Mouse (Mus musculus): ENCODE measurements around the gene Ccdc155.
"Not testable (repeated sequence)": the region's sequence is repeated elsewhere in the genome, so short reads cannot be mapped to it uniquely, and the experiment has no call there.

The Ccdc155 gene

DNA sequence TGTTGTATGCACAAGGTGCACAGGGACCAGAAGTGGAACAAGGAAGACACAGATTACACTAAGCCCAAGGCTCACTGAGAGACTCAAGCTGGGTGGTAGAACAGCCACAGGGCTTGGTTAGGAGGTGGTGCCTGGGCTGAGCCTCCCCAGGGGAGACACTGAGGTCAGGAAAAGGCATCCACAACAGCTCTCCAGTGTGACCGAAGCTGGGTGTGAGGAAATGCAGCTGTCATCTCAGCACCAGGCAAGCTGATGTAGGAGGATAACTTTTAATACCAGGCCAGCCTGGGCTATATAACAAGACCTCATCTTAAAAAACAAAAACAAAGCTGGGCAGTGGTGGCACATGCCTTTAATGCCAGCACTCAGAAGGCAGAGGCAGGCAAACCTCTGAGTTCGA, 13.5 kb downstream of the Ccdc155 start:
- DNase-seq (ENCODE audit: low read depth, low spot score): no peak

DNA sequence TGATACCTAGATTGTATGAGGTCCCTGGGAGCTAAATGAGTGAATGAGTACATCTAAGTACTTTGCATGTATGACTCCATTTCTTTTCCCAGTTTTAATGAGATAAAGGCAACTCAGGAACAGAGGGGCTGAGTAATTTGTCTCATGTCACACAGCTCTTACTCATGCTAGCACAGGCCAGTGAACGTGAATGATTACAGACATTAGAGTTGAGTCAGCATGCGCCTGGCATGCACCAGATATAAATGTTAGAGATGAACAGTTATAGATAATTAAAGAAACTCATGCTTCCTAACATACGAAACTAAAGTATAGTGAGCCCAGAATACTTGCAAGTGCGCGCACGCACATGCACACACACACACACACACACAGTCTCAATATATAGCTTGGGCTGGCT, 14.5 kb downstream of the Ccdc155 start:
- DNase-seq (ENCODE audit: low read depth, low spot score): no peak

DNA sequence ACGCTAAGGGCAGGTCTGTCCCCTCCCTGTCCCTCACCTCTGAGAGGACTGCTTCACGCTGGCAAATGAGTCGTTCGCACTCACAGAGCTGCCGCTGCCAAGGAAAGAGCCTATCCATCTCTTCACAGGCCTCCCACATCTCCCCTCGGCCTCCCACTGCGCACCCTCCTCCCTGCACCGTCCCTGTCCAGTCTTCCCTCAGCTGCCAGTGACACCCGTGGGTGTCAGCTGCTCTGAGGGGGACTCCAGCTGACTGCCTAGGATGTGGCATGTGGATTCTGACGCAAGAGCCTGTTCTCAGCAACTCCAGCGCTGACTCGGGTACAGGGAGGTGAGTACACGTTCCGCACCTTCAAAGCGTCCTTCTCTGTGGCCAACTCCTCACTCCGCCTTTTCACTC, 15.1 kb downstream of the Ccdc155 start:
- no peak for DNase-seq (ENCODE audit: low read depth, low spot score)

DNA sequence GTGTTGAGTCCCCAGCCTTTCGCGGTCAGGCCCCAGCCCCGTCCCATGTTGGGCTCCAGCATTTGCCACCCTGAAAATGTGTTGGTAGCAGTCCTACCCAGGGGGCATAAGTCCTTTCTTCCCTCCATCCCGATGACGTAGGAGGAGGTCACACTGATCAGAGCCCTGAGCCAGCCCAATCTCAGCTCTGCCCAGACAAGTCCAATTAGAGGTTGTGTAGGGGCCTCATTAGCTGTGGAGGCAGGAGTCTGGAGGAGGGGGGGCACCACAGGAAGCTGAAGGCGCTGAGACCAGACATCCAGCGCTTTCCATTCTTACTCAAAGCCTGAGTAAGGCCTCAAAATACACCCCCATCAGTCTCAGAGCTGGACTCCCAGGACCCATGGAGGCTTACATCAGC, 18.8 kb downstream of the Ccdc155 start:
- DNase-seq (ENCODE audit: low read depth, low spot score): no peak

DNA sequence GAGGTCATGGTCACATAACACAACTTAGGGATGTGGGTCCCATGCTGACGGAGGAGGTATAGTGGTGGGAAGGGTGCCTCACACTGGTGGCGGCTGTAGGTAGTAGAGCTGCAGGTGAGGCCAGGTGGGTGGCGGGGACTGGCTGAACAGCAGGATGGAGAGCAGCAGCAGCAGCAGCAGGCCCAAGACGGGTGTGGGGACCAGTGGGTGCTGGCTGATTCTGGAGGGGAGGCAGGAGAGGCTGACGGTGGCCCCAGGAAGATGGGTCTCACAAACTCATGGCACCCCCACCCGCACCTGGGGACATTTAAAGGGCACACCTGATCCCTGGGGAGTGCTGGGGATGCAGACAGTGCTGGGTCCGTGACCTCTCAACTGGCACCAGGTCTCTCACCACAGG, 21.0 kb downstream of the Ccdc155 start:
- no peak for DNase-seq (ENCODE audit: low read depth, low spot score)

DNA sequence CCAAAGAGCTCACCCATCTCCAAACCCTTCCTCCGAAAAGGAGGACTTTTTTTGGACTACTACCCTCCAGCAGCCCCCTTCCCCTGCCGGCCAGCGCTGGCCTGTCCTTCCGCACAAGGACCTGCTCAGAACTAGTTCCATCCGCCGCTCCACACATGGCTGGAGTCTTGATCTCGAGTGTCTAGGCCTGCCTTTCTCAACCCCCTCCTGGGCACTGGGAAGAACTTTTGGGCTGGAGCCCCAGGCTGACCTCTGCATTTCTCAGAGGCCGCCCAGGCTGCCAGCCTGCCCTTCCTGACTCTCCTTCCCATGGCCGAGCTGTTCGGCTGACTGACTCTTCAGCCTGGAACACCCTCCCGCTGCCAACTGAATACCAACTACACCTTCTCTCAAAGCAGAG, 22.1 kb downstream of the Ccdc155 start:
- DNase-seq (ENCODE audit: low read depth, low spot score): no peak

DNA sequence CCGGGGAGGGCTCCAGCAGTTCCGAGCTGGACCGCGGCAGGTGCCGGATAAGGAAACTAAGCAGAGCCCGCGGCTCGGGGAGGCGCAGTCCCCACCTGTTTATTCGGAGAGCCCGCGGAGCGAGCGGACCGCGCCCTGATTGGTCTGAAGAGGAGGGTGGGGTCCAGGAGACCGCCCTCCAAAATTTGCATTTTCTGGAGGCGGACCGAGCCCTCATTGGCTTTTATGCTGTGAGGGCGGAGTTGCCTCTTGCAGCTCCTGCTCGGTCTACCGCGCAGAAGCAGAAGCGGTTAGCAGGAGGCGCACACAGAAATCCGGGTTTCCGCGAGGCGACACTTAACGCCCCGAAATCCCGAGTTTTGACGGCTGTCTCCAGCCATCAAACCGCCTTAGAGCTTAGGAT, 22.5 kb downstream of the Ccdc155 start:
- DNase-seq (ENCODE audit: low read depth, low spot score): peak; percentile 50

DNA sequence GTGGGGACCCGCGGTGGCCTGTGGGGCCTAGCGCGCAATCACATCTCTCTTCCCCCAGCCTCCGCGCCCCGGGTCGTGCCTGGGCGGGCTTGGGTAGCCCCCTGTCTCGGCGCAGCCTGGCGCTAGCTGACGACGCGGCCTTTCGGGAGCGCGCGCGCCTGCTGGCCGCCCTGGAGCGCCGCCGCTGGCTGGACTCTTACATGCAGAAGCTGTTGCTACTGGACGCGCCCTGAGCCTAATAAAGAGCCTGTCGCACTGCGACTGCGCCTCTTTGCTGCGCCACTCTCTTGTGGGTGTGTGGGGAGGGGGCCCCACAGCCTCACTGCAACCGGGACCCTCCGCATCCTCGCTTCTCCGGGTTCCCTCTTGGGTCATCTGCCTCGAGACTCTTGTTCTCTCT, 23.2 kb downstream of the Ccdc155 start:
- no peak for DNase-seq (ENCODE audit: low read depth, low spot score)

DNA sequence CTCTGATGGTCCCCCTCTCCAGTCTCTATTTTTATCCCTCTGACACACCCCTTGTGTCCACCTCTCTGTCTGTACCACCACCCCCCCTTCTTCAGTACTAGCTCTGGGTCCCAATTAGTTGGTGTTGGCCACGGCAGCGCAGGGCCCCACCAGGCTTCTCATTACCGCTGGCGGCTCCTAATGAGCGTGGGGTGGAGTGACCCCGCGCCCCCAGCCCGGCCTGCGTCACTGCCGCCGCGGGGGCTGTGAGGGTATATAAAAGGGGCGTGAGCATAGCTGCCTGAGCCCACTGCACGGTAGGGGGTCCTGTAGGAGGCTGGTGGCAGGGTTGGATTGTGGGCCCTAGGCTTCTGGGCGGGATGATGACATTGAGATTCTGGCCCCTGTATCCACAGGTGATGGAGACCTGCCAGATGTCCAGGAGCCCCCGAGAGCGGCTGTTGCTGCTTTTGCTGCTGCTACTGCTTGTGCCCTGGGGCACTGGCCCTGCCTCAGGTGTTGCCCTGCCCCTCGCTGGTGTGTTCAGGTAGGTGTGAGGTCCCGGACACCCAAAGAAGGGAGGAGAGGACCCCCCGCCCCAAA, 23.7 kb downstream of the Ccdc155 start, which contains the start of gene Pth2:
Gene Pth2 (plus strand): TSS at position 100 of the 582 bp plus-strand sequence.
- no peak for DNase-seq (ENCODE audit: low read depth, low spot score)

DNA sequence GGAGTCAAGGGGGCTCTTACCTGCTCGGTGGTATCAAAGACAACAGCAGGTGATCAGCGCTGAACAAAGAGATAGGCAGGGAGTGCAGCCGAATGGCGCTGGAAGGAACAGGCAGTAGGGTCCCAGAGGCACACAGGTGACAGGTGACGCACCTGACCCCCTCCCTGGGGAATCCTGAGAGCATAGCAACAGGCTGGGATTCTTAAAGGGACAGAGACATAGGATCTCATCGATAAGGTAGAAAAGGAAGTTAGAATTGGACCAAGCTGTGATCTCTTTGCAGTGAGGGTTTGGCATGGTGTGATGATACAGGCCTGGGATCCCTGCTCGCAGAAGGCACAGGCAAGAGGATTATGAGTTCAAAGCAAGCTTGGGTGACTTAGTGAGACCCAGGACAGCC, 25.2 kb downstream of the Ccdc155 start, which contains the start of gene Gfy:
Gene Gfy (minus strand): TSS at position 101 of the 400 bp plus-strand sequence.
- no peak for DNase-seq (ENCODE audit: low read depth, low spot score)

DNA sequence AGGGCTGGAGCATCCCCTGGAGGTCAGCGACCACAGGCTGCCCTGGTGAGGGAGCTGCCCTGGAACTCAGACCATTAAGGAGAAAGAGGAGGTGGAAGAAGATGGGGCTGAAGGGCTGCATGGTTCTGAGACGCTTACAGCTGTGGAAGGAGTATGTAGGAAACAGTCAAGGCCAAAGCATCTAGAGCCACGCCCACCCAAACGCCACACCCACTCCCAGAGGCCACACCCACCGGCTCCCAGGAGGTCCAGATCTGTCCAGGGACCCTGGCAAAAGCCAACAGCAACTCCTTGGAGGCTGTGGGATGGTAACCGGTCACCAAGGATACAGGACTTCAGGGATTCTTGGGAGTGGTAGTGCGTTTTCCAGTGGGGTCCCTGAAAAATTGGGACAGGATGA, 26.1 kb downstream of the Ccdc155 start:
- no peak for DNase-seq (ENCODE audit: low read depth, low spot score)

DNA sequence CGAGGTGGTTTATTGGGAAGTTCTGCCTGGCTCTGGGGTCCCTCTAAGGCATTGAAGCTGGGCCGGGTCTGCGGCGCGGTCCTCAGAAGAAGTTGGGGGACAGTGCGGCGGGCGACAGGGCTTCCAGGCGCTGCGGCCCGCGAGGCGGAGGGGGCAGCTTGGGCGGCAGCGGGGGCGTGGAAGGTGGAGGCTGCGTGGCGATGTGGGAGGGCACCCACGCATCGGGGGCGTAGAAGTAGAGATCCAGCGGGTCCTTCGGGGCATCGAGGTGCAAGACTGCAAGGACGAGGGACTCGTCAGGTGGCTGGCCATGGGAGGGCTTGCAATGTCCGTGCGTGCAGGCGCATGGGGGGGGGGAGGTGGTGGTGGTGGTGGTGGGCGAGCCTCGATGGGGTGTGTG, 28.3 kb downstream of the Ccdc155 start:
- DNase-seq (ENCODE audit: low read depth, low spot score): no peak

DNA sequence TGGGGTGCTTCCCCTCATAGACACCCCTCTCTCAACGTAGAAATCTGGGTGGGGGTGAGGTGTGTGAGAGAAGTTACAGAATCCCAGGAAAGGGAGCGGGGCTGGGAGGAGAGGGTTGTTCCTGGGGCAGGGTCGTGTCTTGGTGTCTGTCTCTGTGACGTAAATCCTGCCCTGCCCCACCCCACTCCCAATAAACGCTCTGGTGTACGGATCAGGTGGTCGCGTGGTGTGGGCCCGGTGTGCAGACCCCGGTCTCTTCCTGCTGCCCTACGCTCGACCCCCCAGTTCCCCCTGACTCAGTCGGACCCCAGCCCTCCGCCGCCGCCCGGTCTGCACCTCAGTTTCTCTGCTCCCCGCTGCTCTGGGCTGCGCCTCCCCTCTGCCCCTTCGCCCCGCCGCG, 28.8 kb downstream of the Ccdc155 start:
- no peak for DNase-seq (ENCODE audit: low read depth, low spot score)

DNA sequence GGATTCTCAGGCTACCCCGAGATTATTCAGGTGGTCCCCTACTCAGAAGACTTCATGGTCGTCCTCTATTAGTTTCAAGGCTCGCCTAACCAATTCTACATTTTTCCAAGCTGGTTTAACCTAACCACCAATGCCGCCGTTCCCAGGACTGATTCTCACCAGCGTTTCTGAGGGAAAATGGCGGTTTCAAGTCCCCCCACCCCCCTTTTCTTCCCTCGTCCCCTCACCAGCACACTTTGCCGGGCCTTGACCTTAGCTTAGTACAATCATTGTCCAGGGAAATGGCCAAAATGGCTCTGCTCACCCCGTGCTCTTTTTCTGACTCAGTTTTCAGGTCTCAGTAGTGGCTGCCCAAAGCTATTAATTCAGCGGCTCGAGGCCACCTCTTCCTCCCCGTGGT, 29.3 kb downstream of the Ccdc155 start:
- DNase-seq (ENCODE audit: low read depth, low spot score): no peak

DNA sequence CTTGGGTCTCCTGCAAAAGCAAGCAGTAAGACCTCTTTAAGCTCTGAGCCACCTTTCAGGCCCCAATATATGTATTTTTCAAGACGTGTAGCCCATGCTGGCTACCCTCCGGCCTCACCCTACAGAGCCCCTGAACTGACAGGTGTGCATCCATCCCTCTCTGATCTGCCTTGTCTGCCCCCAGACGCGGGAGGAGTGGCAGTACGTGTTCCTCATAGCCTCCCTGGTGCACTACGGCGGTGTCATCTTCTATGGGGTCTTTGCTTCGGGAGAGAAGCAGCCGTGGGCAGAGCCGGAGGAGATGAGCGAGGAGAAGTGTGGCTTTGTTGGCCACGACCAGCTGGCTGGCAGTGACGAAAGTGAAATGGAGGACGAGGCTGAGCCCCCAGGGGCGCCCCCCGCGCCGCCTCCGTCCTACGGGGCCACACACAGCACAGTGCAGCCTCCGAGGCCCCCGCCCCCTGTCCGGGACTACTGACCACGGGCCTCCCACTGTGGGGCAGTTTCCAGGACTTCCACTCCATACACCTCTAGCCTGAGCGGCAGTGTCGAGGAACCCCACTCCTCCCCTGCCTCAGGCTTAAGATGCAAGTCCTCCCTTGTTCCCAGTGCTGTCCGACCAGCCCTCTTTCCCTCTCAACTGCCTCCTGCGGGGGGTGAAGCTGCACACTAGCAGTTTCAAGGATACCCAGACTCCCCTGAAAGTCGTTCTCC, 30.0 kb downstream of the Ccdc155 start:
- DNase-seq (ENCODE audit: low read depth, low spot score): no peak

DNA sequence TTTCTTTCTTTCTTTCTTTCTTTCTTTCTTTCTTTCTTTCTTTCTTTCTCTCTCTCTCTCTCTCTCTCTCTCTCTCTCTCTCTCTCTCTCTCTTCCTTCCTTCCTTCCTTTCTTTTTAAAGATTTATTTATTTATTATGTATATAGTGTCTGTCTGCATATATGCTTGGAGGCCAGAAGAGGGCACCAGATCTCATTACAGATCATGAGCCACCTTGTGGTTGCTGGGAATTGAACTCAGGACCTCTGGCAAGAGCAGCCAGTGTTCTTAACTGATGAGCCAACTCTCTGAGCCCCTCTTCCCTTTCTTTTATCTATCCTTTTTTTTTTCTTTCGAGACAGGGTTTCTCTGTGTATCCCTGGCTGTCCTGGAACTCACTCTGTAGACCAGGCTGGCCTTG, 30.9 kb downstream of the Ccdc155 start:
- DNase-seq (ENCODE audit: low read depth, low spot score): not testable (repeated sequence)

DNA sequence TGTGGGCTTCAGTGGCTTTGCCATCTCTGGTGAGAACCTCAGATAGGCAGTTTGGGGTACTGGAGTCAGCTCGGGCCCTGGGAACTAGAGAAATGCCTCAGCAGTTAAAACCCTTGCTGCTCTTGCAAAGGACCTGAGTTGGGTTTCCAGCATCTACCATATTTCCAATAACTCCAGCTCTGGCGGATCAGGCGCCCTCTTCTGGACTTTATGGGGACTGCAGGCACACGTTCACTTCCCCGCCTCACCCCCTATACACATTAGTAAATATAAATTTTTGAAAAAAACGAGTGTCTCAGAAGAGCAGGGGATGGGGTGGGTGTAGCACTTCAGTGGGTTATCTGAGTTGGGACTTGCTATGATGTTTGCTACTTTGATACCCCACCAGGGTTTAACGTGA, 31.7 kb downstream of the Ccdc155 start:
- no peak for DNase-seq (ENCODE audit: low read depth, low spot score)

DNA sequence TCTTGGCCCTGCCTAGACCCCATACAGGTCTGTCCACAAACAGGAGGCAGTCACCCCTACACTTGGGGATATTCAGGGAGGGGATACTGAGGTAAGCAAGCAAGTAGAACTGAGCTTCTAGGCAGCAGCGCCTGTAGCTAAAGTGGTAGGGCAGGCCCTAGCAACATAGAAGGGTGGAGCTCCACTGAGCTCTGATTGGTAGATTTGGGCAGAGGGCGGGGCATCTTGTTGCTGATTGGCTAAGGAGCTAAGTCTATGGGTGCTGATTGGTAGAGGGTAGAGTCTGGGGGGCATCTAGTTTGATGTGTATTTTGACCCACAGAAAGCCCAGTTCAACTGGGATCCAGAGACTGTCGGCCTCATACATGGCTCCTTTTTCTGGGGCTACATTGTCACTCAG, 35.2 kb downstream of the Ccdc155 start:
- DNase-seq (ENCODE audit: low read depth, low spot score): no peak

DNA sequence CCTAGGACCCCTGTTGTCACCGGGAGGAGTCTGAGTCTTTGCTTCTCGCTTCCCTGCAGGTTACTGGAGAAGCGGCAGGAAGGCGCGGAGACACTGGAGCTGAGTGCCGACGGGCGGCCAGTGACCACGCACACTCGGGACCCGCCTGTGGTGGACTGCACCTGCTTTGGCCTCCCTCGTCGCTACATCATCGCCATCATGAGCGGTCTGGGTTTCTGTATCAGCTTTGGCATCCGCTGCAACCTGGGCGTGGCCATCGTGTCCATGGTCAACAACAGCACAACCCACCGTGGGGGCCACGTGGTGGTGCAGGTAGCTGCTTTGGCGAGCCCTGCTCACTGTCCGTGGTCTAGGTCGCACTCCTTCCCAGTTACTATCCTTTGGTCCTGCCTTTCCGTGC, 36.0 kb downstream of the Ccdc155 start:
- no peak for DNase-seq (ENCODE audit: low read depth, low spot score)

DNA sequence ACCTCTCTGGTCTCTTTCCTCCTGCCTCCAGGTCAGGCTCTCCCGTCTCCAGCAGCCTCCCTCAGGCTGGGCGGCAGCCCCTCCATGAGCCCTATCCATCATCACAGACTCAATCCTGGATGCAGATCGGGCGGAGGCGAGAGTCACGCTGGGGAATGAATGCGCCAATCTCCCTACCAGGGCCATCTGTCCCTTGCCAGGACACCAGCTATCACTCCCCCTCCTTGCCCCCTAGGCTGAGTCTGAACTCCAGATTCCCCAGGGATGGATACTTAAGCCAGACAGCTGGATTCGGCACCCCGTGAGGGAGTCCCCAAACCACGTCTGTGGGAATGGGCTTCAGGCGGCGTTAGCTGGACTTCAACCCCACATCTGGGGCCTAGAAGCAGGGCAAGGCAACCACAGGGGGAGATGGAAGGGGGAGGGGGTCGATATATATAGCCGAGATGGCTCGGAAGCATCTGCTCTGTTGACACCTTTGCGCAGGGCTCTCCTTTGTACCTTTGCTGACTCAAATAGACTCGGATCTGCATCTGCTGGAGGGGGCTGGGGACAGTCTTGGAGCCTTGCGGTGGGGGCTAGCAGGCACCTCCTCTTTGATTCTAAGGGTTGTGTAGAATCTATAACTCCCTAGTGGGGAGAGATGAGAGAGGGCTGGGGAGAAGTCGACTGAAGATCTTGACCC, 36.8 kb downstream of the Ccdc155 start:
- DNase-seq (ENCODE audit: low read depth, low spot score): no peak

DNA sequence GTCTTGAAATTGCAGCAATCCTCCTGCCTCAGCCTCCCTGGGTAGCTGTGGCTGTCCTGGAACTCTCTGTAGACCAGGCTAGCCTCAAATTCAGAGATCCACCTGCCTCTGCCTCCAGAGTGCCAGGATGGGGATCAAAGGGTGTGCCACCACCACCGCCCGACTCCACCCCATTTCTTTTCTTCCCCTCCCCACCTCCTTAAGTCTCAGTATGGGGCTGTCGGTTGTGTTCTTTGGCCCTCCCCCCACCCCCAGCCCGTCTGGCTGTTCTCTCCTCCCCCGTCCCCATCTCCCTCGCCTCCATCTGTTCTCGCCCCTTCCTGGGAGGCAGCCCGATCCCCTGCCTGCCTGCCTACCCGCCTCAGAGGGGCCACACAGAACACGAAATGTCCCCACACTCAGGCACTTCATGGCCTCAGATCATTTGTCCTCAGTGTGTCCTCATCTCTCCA, 37.7 kb downstream of the Ccdc155 start:
- DNase-seq (ENCODE audit: low read depth, low spot score): no peak

DNA sequence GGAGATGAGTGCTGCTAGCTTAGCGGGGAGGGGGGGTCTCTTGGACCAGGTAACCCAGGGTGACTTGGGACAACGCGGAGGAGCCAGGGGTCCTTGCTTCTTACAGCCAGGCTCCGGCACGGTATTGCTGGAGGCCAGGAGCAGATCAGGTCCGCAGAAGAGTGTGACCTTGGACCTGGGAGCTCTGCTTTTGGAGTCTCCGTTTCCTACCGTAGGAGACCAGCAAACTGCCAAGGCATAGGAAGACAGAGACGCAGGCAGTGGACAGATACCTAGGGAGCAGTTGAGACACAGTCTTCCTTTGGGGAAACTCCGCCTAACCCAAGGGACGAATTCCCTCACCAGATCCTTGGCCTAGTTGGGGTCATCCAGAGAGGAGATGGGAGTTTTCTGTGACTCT, 39.0 kb downstream of the Ccdc155 start:
- DNase-seq (ENCODE audit: low read depth, low spot score): no peak

DNA sequence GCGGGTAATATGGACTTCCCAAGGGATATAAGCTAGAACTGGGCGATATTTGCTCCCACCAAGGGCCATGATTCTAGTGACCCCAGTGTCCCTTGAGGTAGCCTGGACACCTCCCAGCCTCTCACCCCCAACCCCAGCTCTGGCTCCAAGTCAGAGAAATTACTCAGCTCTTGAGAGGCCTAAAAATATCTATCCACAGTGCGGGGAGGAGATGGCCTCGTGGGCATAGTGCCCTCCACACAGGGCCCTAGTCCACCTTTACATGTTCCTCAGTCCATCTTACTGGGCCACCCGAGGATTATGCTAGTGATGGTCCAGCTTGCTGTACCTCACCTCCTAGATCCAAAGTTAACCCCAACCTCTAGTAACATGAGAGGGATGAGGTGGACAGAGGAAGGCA, 39.9 kb downstream of the Ccdc155 start:
- no peak for DNase-seq (ENCODE audit: low read depth, low spot score)

All from brain, embryonic 18.5 days (tissue).